Comparison of ENCODE assay signal across 18 mouse cellular contexts in the genomic region with DNA sequence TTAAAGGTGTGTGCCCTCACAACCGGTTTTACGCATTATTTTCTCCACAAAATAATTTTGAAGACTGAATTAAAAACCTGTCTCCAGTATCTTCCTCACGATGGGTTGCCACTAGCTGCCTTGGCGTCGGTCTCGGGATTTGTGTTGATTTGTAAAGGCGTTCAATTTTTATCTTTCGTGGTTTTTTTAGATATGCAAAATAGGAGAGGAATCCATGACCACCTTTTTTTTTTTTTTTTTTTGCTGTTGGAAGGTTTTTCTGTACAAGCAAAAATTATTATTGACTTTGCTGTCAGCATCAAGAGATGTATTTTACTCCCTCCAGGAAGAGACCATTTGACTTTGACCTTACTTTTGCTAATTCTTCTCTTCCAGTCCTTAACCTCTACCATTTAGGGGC.
DNase-seq lines count a peak whose midpoint lies in the region; ATAC-seq and TF ChIP-seq lines count a peak whose summit lies in the region.
"Had no signal": no experiment of that assay in that cellular context is flagged by ENCODE, and none has a peak within 500 bp of the region (broad histone marks: within the 10 kb centered on the region; RNA-seq: fewer than 3 reads in every experiment).

No protein-coding gene starts in this region.

- H3K9me3 ChIP-seq in lung, embryonic 16.5 days (ENCODE audit: control insufficient read depth, low read length): no peaks in the 10 kb centered on the region
- no peaks in the 10 kb centered on the region for H3K9me3 ChIP-seq in intestine, embryonic 15.5 days
- no peaks in the 10 kb centered on the region for H3K9me3 ChIP-seq in stomach, embryonic 15.5 days
- H3K9me3 ChIP-seq: embryonic facial prominence, embryonic 13.5 days; forebrain, embryonic 12.5 days had no signal

- intact Hi-C loops in heart, adult 2 months (cut with DNase I): no loop called here

- no peak overlapping the region for H3K4me3 ChIP-seq in lung, embryonic 16.5 days (ENCODE audit: low read length)
- H3K4me3 ChIP-seq in intestine, embryonic 15.5 days (replicated peaks): no peak overlapping the region
- H3K4me3 ChIP-seq in stomach, embryonic 15.5 days (replicated peaks): no peak overlapping the region
- no peak overlapping the region for H3K4me3 ChIP-seq in heart, adult 2 months
- H3K4me3 ChIP-seq: embryonic facial prominence, embryonic 13.5 days; forebrain, embryonic 12.5 days; heart, embryonic 12.5 days; hindbrain, embryonic 10.5 days had no signal

- peak overlapping the region; percentile 73 for H3K27ac ChIP-seq in lung, embryonic 16.5 days (ENCODE audit: low read length)
- H3K27ac ChIP-seq in intestine, embryonic 15.5 days: peak overlapping the region; percentile 70
- peak overlapping the region; percentile 74 for H3K27ac ChIP-seq in stomach, embryonic 15.5 days
- H3K27ac ChIP-seq in heart, adult 2 months: no peak overlapping the region
- H3K27ac ChIP-seq: embryonic facial prominence, embryonic 13.5 days; forebrain, embryonic 12.5 days; hindbrain, embryonic 10.5 days; hindbrain, embryonic 14.5 days had no signal

- no peak overlapping the region for H3K4me2 ChIP-seq in lung, embryonic 16.5 days (ENCODE audit: low read depth, low read length)
- no peak overlapping the region for H3K4me2 ChIP-seq in intestine, embryonic 15.5 days (replicated peaks)
- H3K4me2 ChIP-seq in stomach, embryonic 15.5 days: no peak overlapping the region
- H3K4me2 ChIP-seq: embryonic facial prominence, embryonic 13.5 days; forebrain, embryonic 12.5 days; heart, embryonic 12.5 days; hindbrain, embryonic 14.5 days had no signal

- WGBS in lung, embryonic 16.5 days: 81% methylated on average over 8 of the region's 8 CpGs
- 90% methylated on average over 8 of the region's 8 CpGs for WGBS in intestine, embryonic 15.5 days
- 70% methylated on average over 8 of the region's 8 CpGs for WGBS in stomach, embryonic 15.5 days
- 95% methylated on average over 8 of the region's 8 CpGs for WGBS in heart, adult 2 months

- no peak for ATAC-seq in lung, embryonic 16.5 days (ENCODE audit: low read depth)
- ATAC-seq in intestine, embryonic 15.5 days: no peak
- ATAC-seq in stomach, embryonic 15.5 days (ENCODE audit: insufficient read depth, low FRiP score, low read depth): no peak
- ATAC-seq: forebrain, embryonic 16.5 days had no signal

- peaks cover 2% of the 10 kb centered on the region; the same call in 1 of the 2 replicates for H3K79me2 ChIP-seq in heart, adult 2 months (replicated peaks; ENCODE audit: control insufficient read depth, insufficient read depth, low read length)

- TF ChIP-seq CTCF in heart, adult 2 months (IDR thresholded peaks at IDR 0.05): no peak

- no peaks in the 10 kb centered on the region for H3K27me3 ChIP-seq in lung, embryonic 16.5 days (ENCODE audit: control insufficient read depth, insufficient read depth, low read depth, low read length)
- H3K27me3 ChIP-seq in intestine, embryonic 15.5 days (replicated peaks): no peaks in the 10 kb centered on the region
- H3K27me3 ChIP-seq in stomach, embryonic 15.5 days (replicated peaks): no peaks in the 10 kb centered on the region
- no peaks in the 10 kb centered on the region; the same call in 1 of the 2 replicates for H3K27me3 ChIP-seq in heart, adult 2 months (ENCODE audit: control insufficient read depth, insufficient read depth, low read length)
- H3K27me3 ChIP-seq: embryonic facial prominence, embryonic 13.5 days; forebrain, embryonic 12.5 days; heart, embryonic 12.5 days had no signal

- no peak for TF ChIP-seq EP300 in heart, adult 2 months (IDR thresholded peaks at IDR 0.05; ENCODE audit: insufficient read depth, low read depth, low read length)

- H3K4me1 ChIP-seq in lung, embryonic 16.5 days (replicated peaks; ENCODE audit: control insufficient read depth, insufficient read depth, low read length): 0 out of 2 replicates have a peak, but pooled peaks cover 6% of the 10 kb centered on the region
- H3K4me1 ChIP-seq in intestine, embryonic 15.5 days (replicated peaks): peaks cover 11% of the 10 kb centered on the region
- H3K4me1 ChIP-seq in stomach, embryonic 15.5 days: 0 out of 2 replicates have a peak, but pooled peaks cover 11% of the 10 kb centered on the region
- H3K4me1 ChIP-seq in heart, adult 2 months (ENCODE audit: control insufficient read depth, insufficient read depth, low read length): peaks cover 11% of the 10 kb centered on the region
- H3K4me1 ChIP-seq: forebrain, embryonic 12.5 days; hindbrain, embryonic 10.5 days had no signal

- DNase-seq in lung, postnatal 4 days: no peak
- DNase-seq in layer of hippocampus, postnatal 25 days (ENCODE audit: extremely low spot score in 1 of 2, low spot score in 1 of 2): no peak
- no peak for DNase-seq in heart, adult 2 months
- DNase-seq in layer of hippocampus, postnatal 14 days (ENCODE audit: low spot score in 2 of 2): no peak
- DNase-seq: adrenal gland, postnatal 10 days; cerebellum, adult 18-20 months; cerebellum, adult 9-11 months; cerebellum, postnatal 36 days; gastrocnemius, postnatal 14 days had no signal

- no peak overlapping the region for H3K9ac ChIP-seq in lung, embryonic 16.5 days (ENCODE audit: low read length)
- H3K9ac ChIP-seq in intestine, embryonic 15.5 days: no peak overlapping the region
- H3K9ac ChIP-seq in stomach, embryonic 15.5 days: no peak overlapping the region
- H3K9ac ChIP-seq in heart, adult 2 months (ENCODE audit: low read depth, low read length): no peak overlapping the region
- H3K9ac ChIP-seq: embryonic facial prominence, embryonic 13.5 days; forebrain, embryonic 12.5 days; heart, embryonic 12.5 days; hindbrain, embryonic 14.5 days had no signal

- no peak for TF ChIP-seq POLR2A in heart, adult 2 months (IDR thresholded peaks at IDR 0.05; ENCODE audit: insufficient read depth, low read depth, low read length)

- no peaks in the 10 kb centered on the region; the same call in 1 of the 2 replicates for H3K36me3 ChIP-seq in lung, embryonic 16.5 days (ENCODE audit: control insufficient read depth, insufficient read depth, low read length)
- H3K36me3 ChIP-seq in intestine, embryonic 15.5 days: no peaks in the 10 kb centered on the region
- H3K36me3 ChIP-seq in stomach, embryonic 15.5 days: 0 out of 2 replicates have a peak, but pooled peaks cover 3% of the 10 kb centered on the region
- 0 out of 2 replicates have a peak, but pooled peaks cover 2% of the 10 kb centered on the region for H3K36me3 ChIP-seq in heart, adult 2 months (ENCODE audit: control insufficient read depth, insufficient read depth, low read length)
